Mouse (Mus musculus) gonadal fat pad, adult 2 months (tissue): Measurements from ENCODE around the gene Nat9. TPM values are rescaled to one million over a fixed set of nuclear protein-coding genes. Genes with fewer than 3 reads are reported as not detected.

Experiments
- DNase-seq: peaks from one replicate; pipeline ENCODE4 v3.0.0-alpha.2; 2012; ENCODE audit warnings: low read depth
- polyA plus RNA-seq: library from polyadenylated mRNA; depleted of rRNA; stranded (reverse); fragments of >200 nt; gene quantifications from 2 replicates; pipeline ENCODE4 v1.2.3, GENCODE M21; 2012

Gene Nat9
- polyA plus RNA-seq, 1 experiment, result 42.6 TPM

DNA sequence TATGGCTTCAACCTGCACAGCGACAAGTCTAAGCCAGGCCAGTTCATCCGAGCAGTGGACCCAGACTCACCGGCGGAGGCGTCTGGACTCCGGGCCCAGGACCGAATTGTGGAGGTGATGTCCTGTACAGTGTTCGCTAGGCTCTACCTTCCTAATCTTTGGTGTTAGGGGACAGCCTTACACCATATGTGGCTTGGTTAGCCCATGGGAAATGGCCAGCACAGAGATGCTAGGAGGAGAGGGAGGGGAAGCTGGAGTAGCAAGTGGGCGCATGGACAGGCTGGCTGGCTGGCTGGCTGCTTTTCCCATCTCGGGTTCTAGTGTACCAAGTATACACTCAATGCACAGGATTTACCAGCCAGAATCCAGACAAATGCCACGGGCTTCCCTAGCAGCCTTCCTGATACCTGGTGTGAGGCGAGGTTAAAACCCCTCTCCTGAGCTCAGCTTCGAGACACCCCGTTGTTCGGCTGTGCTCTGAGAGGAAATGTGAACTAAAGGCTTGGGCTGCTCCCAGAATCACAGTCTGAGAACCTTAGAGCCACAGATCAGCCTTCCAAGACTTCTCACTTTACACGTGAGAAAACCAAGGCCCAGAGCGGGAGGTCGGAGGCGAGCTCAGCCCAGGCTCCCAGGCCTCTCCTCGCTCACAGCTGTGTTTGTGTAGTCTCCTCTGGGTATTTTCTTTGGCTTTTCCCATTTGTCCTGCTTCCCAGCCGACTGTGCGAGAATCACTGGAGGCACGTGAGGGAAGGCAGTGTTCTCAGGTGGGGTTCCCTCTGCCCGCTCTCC, 11.1 kb downstream of the Nat9 start:
- no peak for DNase-seq

GRCm38 (mm10) chr11:115173549-115174339, 13.9 kb downstream of the Nat9 start:
- no peak for DNase-seq

DNA sequence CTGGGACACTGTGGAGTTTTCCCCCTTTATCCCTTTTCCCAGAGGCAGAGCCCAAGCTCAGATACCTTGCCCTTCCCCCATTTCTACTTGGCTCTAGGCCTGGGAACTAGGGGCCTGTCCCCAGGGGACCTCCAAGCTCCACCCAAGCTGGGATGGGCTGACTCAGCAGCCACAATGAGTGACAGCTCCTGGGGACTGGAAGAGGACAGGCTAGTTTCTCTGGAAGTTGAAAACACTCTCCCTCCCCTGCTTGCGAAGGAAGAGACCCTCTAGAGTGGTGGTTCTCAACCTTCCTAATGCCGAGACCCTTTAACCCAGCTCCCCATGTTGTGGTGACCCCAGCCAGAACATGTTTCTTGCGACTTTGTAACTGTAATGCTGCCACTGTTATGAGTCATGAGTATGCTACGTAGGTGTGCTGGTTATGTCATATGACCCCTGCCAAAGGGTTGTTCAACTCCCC, 14.8 kb downstream of the Nat9 start:
- DNase-seq, result no peak

DNA sequence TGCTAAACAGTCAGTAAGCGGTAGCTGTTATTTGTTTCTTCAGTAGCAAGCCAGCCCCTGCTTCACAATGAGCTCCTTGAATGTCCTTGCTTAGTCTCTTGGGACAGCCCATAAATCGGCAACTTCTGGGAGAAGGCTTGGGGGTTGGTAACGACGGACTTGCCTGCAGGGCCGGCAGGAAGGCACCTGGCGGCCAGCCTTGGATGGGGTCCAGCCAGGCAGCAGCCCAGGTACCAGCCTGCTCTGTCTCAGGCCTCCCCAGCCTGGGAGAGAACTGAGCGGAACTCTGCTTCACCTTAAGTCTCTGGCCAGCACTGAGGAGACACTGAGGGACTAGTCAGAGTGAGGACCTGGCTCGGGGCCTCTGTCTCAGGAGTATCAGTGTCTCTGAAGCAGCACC, 16.5 kb downstream of the Nat9 start:
- DNase-seq, result no peak

- no peak for DNase-seq
These were observed 18.2 kb downstream of the Nat9 start for GRCm38 (mm10) chr11:115169430-115169829.

DNA sequence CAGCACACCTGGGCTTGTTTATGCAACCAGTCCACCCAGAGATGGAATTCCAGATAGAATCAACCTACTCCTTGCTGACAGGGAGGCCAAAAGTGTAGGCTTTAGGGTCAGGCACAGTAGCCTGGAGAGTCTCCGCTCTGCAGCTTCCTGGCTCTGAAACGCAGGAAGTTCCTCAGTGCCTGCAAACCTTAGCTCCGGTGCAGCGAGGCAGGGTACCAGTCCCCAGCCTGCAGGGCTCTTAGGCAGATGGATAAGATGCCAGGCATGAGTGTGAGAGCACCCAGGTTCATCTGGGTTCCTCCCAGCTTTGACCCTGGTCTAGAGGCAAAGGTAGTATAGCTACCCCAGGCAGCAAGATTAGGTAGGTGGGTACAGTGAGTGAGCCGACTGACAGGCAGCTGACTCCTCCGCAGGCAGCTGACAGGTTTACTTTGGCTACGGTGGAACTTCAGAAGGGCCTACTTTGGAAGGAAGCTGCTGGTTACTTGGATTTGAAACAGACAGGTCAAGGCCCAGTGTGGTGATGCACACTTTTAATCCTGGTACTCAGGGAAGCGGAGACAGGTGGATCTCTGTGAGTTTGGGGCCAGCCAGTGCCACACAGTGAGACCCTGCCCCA, 19.9 kb downstream of the Nat9 start:
- no peak for DNase-seq

- peak; percentile 88 for DNase-seq
These were observed 20.9 kb downstream of the Nat9 start for GRCm38 (mm10) chr11:115166776-115167175.

- peak; percentile 63 for DNase-seq
These were observed 22.7 kb downstream of the Nat9 start for GRCm38 (mm10) chr11:115164976-115165374.

GRCm38 (mm10) chr11:115164341-115164975, 23.2 kb downstream of the Nat9 start:
- DNase-seq, result no peak

GRCm38 (mm10) chr11:115163568-115164150, 24.0 kb downstream of the Nat9 start:
- no peak for DNase-seq

- DNase-seq, result peak; percentile 65
These were observed 24.7 kb downstream of the Nat9 start, which contains the start of gene Slc9a3r1 for GRCm38 (mm10) chr11:115162832-115163480. Slc9a3r1 (plus strand) TSS chr11:115163341.

GRCm38 (mm10) chr11:115162205-115162601, 25.5 kb downstream of the Nat9 start:
- DNase-seq, result no peak

DNA sequence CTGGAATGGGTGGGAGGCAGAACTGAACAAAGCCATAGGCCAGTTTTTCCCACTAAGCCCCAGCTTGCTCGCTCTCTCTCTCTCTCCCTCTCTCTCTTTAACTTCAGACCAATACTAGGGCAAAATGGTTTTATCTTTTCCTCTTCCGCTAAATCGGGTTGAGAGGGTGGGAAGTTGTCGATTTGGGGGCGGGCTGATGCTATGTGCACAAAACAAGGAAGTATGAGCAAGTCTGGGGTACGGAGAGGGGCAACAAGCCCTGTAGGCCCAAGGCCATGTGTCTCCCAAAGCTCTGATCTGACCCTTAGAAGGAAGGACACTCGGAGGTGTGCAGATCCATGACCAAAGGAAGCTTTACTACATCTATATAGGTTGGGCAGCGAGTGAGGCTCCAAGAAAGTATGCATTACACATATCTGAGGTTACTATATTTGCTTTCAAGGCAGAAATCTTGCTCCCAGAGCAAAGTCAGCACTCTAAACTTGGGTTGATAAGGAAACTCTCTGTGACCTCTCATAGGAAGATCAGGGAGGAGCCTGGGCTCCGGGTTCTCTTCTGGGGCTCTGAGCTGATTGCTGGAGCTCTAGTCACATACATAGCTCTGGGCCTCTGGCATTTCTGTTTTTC, 26.0 kb downstream of the Nat9 start:
- no peak for DNase-seq

DNA sequence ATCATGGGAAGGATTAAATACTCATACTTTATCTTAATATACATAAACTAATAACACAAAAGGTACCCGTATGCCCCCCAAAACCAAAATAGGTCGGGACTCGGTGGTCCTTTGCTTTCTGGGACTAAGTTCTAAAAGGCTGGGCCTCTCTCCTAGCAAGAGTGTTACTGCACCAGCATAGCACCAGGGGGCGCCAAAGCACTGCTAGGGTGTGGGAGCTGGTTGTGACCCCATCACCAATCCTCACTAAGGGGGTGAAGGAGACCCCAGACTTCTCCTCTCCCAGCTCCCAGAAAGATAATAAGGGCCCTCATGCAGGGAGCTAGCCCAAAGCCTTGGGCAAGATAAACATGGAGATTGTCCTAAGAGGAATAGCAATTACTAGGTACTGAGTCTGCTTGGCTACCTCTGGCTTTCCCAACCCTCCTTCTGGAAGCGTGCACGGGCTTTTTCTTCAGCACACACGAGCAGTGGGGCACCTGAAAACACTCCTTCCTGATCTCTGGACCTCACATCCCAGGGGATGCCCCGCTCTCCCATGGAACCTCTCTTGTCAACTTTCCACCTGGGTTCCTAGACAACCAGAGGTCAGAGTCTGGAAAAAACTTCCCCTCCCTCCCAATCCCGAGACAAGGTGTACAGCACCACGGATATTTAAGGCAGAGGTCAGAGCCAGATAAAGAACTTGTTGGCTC, 26.6 kb downstream of the Nat9 start:
- DNase-seq, result no peak

- no peak for DNase-seq
These were observed 27.5 kb downstream of the Nat9 start for GRCm38 (mm10) chr11:115160016-115160797.

DNA sequence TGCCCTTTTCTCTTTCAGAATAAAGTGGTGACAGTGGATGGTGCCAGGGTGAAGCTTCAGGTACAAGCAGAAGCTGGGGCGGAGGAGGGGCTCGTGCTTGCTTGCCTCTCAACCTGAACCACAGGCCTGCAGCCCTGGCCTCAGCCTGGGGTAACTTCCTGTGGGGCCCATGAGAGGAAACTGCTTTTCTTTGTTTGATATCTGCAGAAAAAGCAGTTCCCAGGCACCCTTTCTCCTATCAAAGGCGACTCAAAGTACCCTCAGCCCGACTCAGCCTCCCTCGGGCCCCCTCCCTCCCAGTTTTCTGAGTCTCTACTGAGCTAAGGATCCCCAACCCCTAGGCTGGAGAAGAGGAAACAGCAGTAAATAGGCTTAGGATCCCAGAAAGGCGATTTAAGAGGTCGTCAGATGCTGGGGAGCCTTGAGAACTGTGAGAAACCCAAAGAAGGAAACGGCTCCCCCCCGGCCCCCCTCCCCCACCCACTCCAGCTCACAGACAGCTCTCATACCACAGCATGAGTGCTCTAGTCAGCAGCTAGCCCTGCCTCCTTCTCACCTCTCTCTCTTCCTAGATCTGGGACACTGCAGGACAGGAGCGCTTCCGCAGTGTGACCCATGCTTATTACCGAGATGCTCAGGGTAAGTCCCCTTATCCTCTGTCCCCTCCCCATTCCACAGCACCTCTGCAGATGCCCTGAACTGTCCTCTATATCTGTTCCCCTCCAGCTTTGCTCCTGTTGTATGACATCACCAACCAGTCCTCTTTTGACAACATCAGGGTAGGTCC, 29.5 kb downstream of the Nat9 start:
- DNase-seq, result no peak

GRCm38 (mm10) chr11:115155053-115155634, 32.5 kb downstream of the Nat9 start:
- DNase-seq, result no peak
